Comparison of ENCODE assay signal across 8 mouse cellular contexts in genomic region chr19:21037448-21038077, GRCm38 (mm10).
DNase-seq lines count a peak whose midpoint lies in the region; ATAC-seq and TF ChIP-seq lines count a peak whose summit lies in the region.

No protein-coding gene starts in this region.

- no peak; the same call in 1 of the 2 replicates for ATAC-seq in cerebellum, adult (ENCODE audit: insufficient number of reproducible peaks, low FRiP score, low TSS enrichment)
- peak; percentile 51 for ATAC-seq in forebrain, postnatal 0 days
- ATAC-seq in kidney, embryonic 16.5 days (ENCODE audit: low FRiP score, low TSS enrichment) = peak; percentile 26; the same call in 1 of the 2 replicates

- no peaks in the 10 kb centered on the region for H3K27me3 ChIP-seq in forebrain, postnatal 0 days (ENCODE audit: insufficient read depth, low read length)
- H3K27me3 ChIP-seq in kidney, embryonic 16.5 days (ENCODE audit: insufficient read depth, low read length) = no peaks in the 10 kb centered on the region
- no peaks in the 10 kb centered on the region for H3K27me3 ChIP-seq in midbrain, embryonic 10.5 days (ENCODE audit: low read depth, poor library complexity, severe bottlenecking)

- H3K36me3 ChIP-seq in forebrain, postnatal 0 days (ENCODE audit: insufficient read depth) = no peaks in the 10 kb centered on the region
- no peaks in the 10 kb centered on the region for H3K36me3 ChIP-seq in kidney, embryonic 16.5 days (ENCODE audit: insufficient read depth, low read length)
- no peaks in the 10 kb centered on the region for H3K36me3 ChIP-seq in midbrain, embryonic 10.5 days

- no peak overlapping the region for H3K4me3 ChIP-seq in forebrain, postnatal 0 days (ENCODE audit: low read depth, low read length)
- H3K4me3 ChIP-seq in kidney, embryonic 16.5 days (ENCODE audit: low read length) = no peak overlapping the region
- H3K4me3 ChIP-seq in midbrain, embryonic 10.5 days = no peak overlapping the region

- TF ChIP-seq CTCF in forebrain, postnatal 0 days (IDR thresholded peaks at IDR 0.05; ENCODE audit: low read depth) = peak; percentile 75

- 48% methylated on average over 10 of the region's 10 CpGs for WGBS in forebrain, postnatal 0 days
- 43% methylated on average over 10 of the region's 10 CpGs for whole genome bisulfite sequencing in kidney, embryonic 16.5 days
- 54% methylated on average over 10 of the region's 10 CpGs for WGBS in midbrain, embryonic 10.5 days

- no peak overlapping the region for H3K4me2 ChIP-seq in forebrain, postnatal 0 days (ENCODE audit: low read depth)
- H3K4me2 ChIP-seq in kidney, embryonic 16.5 days (replicated peaks; ENCODE audit: low read depth, low read length) = no peak overlapping the region

- H3K9ac ChIP-seq in forebrain, postnatal 0 days = no peak overlapping the region
- no peak overlapping the region for H3K9ac ChIP-seq in kidney, embryonic 16.5 days (replicated peaks; ENCODE audit: low read length)

- DNase-seq in cerebellum, adult 18-20 months = peak; percentile 33 to 52
- peak; percentile 16 for DNase-seq in A20 (ENCODE audit: low read depth, low spot score)
- DNase-seq in brain, embryonic 18.5 days (ENCODE audit: low read depth, low spot score) = peak; percentile 24
- DNase-seq in forebrain, postnatal 0 days = peak; percentile 84
- DNase-seq in midbrain, embryonic 10.5 days (ENCODE audit: low spot score) = peak; percentile 45
- DNase-seq in yolk sac, embryonic 10.5 days (ENCODE audit: low spot score) = peak; percentile 65

- H3K27ac ChIP-seq in forebrain, postnatal 0 days (ENCODE audit: low read depth, low read length) = no peak overlapping the region
- H3K27ac ChIP-seq in kidney, embryonic 16.5 days (ENCODE audit: low read length) = no peak overlapping the region
- peak overlapping the region; percentile 76 for H3K27ac ChIP-seq in midbrain, embryonic 10.5 days (replicated peaks)

- H3K9me3 ChIP-seq in forebrain, postnatal 0 days (ENCODE audit: low read length) = no peaks in the 10 kb centered on the region
- H3K9me3 ChIP-seq in kidney, embryonic 16.5 days (ENCODE audit: low read length) = no peaks in the 10 kb centered on the region
- H3K9me3 ChIP-seq in midbrain, embryonic 10.5 days (replicated peaks) = no peaks in the 10 kb centered on the region

- no peaks in the 10 kb centered on the region for H3K4me1 ChIP-seq in forebrain, postnatal 0 days (ENCODE audit: insufficient read depth)
- peaks cover 18% of the 10 kb centered on the region for H3K4me1 ChIP-seq in kidney, embryonic 16.5 days (ENCODE audit: insufficient read depth, low read length)
- peaks cover 45% of the 10 kb centered on the region for H3K4me1 ChIP-seq in midbrain, embryonic 10.5 days

Comparison
In these comparisons a context has a peak if more than half of its experiments do, and no peak if none do; other contexts are left out.
1. DNase-seq: peak in every context shown above with its lines; median percentile 84 in forebrain, postnatal 0 days; 65 in yolk sac, embryonic 10.5 days; 45 in midbrain, embryonic 10.5 days; 42 in cerebellum, adult 18-20 months; 24 in brain, embryonic 18.5 days; 16 in A20.